Mouse (Mus musculus) CH12.LX (cell line): ENCODE measurements around the gene Psap.

Experiments used
- CTCF ChIP-seq, 2 experiments: IDR thresholded peaks in 1 of 2; conservative IDR thresholded peaks in 1 of 2; 2 replicates each; pipeline ENCODE4 v1.5.1; 2011 to 2012; ENCODE audit warnings: low read depth in 2 of 2, low read length in 2 of 2, improper control_type of control experiment in 1 of 2, inconsistent platforms in 1 of 2, mild to moderate bottlenecking in 1 of 2, moderate library complexity in 1 of 2
- USF1 ChIP-seq: IDR thresholded peaks from 2 replicates; pipeline ENCODE4 v1.6.1; 2014; ENCODE audit warnings: low read depth, mild to moderate bottlenecking, inconsistent platforms, low read length, improper control_type of control experiment

GRCm38 (mm10) chr10:60278006-60278399 is 576 bp downstream of the Psap start:
- TF ChIP-seq CTCF (conservative IDR thresholded peaks at IDR 0.05 in 1 of 2, IDR thresholded peaks at IDR 0.05 in 1 of 2; ENCODE audit: low read depth in 2 of 2, low read length in 2 of 2) = no peak
- TF ChIP-seq USF1 = no peak
